Mouse (Mus musculus) stomach, postnatal 0 days (tissue): ENCODE measurements around the gene Mad1l1.

ENCODE experiments used
- CTCF ChIP-seq: IDR thresholded peaks from 2 replicates; pipeline ENCODE4 v1.5.1; 2016; ENCODE audit warnings: antibody characterized with exemption, low read depth, mild to moderate bottlenecking, moderate library complexity
- EP300 ChIP-seq: optimal IDR thresholded peaks from 2 replicates; pipeline ENCODE3; 2016; ENCODE audit warnings: antibody characterized with exemption

DNA sequence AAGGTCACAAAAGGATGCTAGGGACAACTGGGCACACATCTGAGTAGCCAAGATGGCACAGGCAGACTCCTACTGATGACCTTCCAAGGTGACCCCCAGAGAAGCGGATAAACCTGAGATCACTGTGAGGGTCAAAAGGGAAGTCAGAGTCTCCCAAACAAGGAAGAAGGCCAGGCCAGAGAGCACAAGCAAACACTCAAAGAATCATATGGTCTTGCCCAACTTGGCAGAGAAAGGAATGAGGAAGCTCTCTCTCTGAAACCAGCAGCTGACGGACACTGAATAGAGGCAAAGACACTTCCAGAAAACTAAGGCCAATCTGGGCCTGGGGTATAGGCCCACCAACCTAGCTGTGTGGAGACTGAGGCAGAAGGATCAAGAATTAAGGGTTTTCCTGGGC is 213.4 kb downstream of the Mad1l1 start:
- TF ChIP-seq CTCF = no peak
- no peak for TF ChIP-seq EP300
